Mouse (Mus musculus): ENCODE results near the gene Cdr1. TPM values are rescaled to one million over a fixed set of nuclear protein-coding genes. Genes with fewer than 3 reads are reported as not detected.

Cdr1 gene
- not detected for polyA plus RNA-seq (2017; shearing (Covaris generic))

DNA sequence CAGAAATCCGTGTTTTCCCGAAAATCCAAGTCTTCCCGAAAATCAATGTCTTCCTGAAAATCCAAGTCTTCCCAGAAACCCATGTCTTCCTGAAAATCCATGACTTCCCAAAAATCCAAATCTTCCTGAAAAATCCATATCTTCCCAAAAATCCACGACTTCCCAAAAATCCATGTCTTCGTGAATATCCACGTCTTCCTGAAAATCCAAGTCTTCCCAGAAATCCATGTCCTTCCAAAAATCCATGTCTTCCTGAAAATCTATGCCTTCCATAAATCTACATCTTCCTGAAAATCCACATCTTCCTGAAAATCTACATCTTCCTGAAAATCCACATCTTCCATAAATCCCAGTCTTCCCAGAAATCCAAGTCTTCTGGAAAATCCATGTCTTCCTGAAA, at the start of gene Cdr1:
Gene Cdr1, minus strand, starts transcription at position 101 of the 400 bp plus-strand sequence.

